Mouse (Mus musculus) stomach, postnatal 0 days (tissue): ENCODE measurements around the gene Iqca.

ENCODE experiments used
- CTCF ChIP-seq: IDR thresholded peaks from 2 replicates; pipeline ENCODE4 v1.5.1; 2016; ENCODE audit warnings: antibody characterized with exemption, low read depth, mild to moderate bottlenecking, moderate library complexity
- EP300 ChIP-seq: optimal IDR thresholded peaks from 2 replicates; pipeline ENCODE3; 2016; ENCODE audit warnings: antibody characterized with exemption

- TF ChIP-seq EP300, result no peak
- TF ChIP-seq CTCF, result no peak
Measured at GRCm38 (mm10) chr1:90014446-90014845, 138.8 kb downstream of the Iqca start, which contains the start of gene Asb18.
